Mouse (Mus musculus) ES-Bruce4 (cell line): ENCODE measurements around the gene Hsd17b3. TPM values are rescaled to one million over a fixed set of nuclear protein-coding genes. Genes with fewer than 3 reads are reported as not detected.

Source experiments
- H3K27ac ChIP-seq: 2 replicates; pipeline ENCODE4 v1.5.1; 2012; ENCODE audit warnings: low read length, inconsistent platforms; ENCODE audit not compliant: insufficient read depth
- H3K27me3 ChIP-seq: 2 replicates; pipeline ENCODE4 v1.6.1; 2012; ENCODE audit warnings: mild to moderate bottlenecking, low read length, inconsistent platforms; ENCODE audit not compliant: control insufficient read depth, poor library complexity, insufficient read depth, severe bottlenecking
- H3K36me3 ChIP-seq: 2 replicates; pipeline ENCODE4 v1.6.1; 2012; ENCODE audit warnings: inconsistent platforms, mild to moderate bottlenecking, low read length, moderate library complexity; ENCODE audit not compliant: control insufficient read depth, poor library complexity, insufficient read depth, severe bottlenecking
- H3K4me1 ChIP-seq: one replicate; pipeline ENCODE4 v1.8.1; 2011; ENCODE audit warnings: low read length; ENCODE audit not compliant: control insufficient read depth, insufficient read depth
- H3K4me3 ChIP-seq: 2 replicates; pipeline ENCODE4 v1.5.1; 2011; ENCODE audit warnings: low read depth, mild to moderate bottlenecking, low read length
- H3K9ac ChIP-seq: 2 replicates; pipeline ENCODE4 v1.6.1; 2012; ENCODE audit warnings: low read depth, mild to moderate bottlenecking, inconsistent platforms; ENCODE audit not compliant: poor library complexity, severe bottlenecking
- H3K9me3 ChIP-seq: replicated peaks from 2 replicates; pipeline ENCODE4 v1.6.1; 2012; ENCODE audit warnings: mild to moderate bottlenecking, low read length, inconsistent platforms; ENCODE audit not compliant: control insufficient read depth, poor library complexity, insufficient read depth, severe bottlenecking
- CTCF ChIP-seq: IDR thresholded peaks from one replicate; pipeline ENCODE4 v1.8.1; 2011; ENCODE audit warnings: low read depth, low read length
- EP300 ChIP-seq: IDR thresholded peaks from 2 replicates; pipeline ENCODE4 v1.6.1; 2011; ENCODE audit warnings: low read depth, low read length; ENCODE audit not compliant: insufficient read depth
- POLR2A ChIP-seq: IDR thresholded peaks from one replicate; pipeline ENCODE4 v1.8.1; 2011; ENCODE audit warnings: low read length; ENCODE audit not compliant: insufficient read depth
- polyA plus RNA-seq: library from polyadenylated mRNA; stranded (reverse); fragments of >200 nt; gene quantifications from 2 replicates; pipeline ENCODE4 v1.2.4, GENCODE M21; 2011; ENCODE audit warnings: low read depth; ENCODE audit not compliant: missing spikeins, insufficient read depth, insufficient read length

Gene Hsd17b3
- polyA plus RNA-seq, 1 experiment = not detected

GRCm38 (mm10) chr13:64081012-64081919 is 7.8 kb downstream of the Hsd17b3 start:
- Histone ChIP-seq H3K4me3 (peak overlapping the region; percentile 11; the same call in 1 of the 2 replicates), H3K27ac (peak overlapping the region; percentile 64; the same call in 1 of the 2 replicates), H3K4me1 (no peaks in the 10 kb centered on the region), H3K9me3 (no peaks in the 10 kb centered on the region), H3K36me3 (no peaks in the 10 kb centered on the region), H3K27me3 (no peaks in the 10 kb centered on the region), H3K9ac (peak overlapping the region; percentile 42)
- no peak for TF ChIP-seq POLR2A

GRCm38 (mm10) chr13:64077591-64077990 is 11.4 kb downstream of the Hsd17b3 start:
- Histone ChIP-seq H3K27me3 (no peaks in the 10 kb centered on the region), H3K9me3 (no peaks in the 10 kb centered on the region)
- TF ChIP-seq EP300 = no peak
- no peak for TF ChIP-seq POLR2A
- TF ChIP-seq CTCF = no peak

GRCm38 (mm10) chr13:64076074-64076473 is 13.0 kb downstream of the Hsd17b3 start:
- Histone ChIP-seq H3K27me3 (no peaks in the 10 kb centered on the region), H3K36me3 (no peaks in the 10 kb centered on the region), H3K4me1 (no peaks in the 10 kb centered on the region), H3K9ac (no peak overlapping the region), H3K27ac (no peak overlapping the region), H3K9me3 (no peaks in the 10 kb centered on the region), H3K4me3 (no peak overlapping the region)
- no peak for TF ChIP-seq CTCF

More at GRCm38 (mm10) chr13:64077591-64077990, 11.4 kb downstream of the Hsd17b3 start:
- Histone ChIP-seq H3K27ac (no peak overlapping the region), H3K4me1 (no peaks in the 10 kb centered on the region), H3K9ac (no peak overlapping the region), H3K4me3 (no peak overlapping the region), H3K36me3 (no peaks in the 10 kb centered on the region)

GRCm38 (mm10) chr13:64066653-64067052 is 22.4 kb downstream of the Hsd17b3 start:
- no peaks in the 10 kb centered on the region for H3K36me3 ChIP-seq
- H3K9ac ChIP-seq = no peak overlapping the region
- TF ChIP-seq EP300 = no peak
- TF ChIP-seq POLR2A = no peak
- no peak for TF ChIP-seq CTCF
- no peaks in the 10 kb centered on the region for H3K27me3 ChIP-seq
- no peaks in the 10 kb centered on the region for H3K4me1 ChIP-seq
- H3K27ac ChIP-seq = no peak overlapping the region
- H3K9me3 ChIP-seq = no peaks in the 10 kb centered on the region
- H3K4me3 ChIP-seq = no peak overlapping the region

- no peaks in the 10 kb centered on the region for H3K27me3 ChIP-seq
- H3K36me3 ChIP-seq = no peaks in the 10 kb centered on the region
- no peaks in the 10 kb centered on the region for H3K4me1 ChIP-seq
- no peak overlapping the region for H3K4me3 ChIP-seq
- no peak overlapping the region for H3K27ac ChIP-seq
- no peak for TF ChIP-seq POLR2A
- H3K9ac ChIP-seq = no peak overlapping the region
- no peaks in the 10 kb centered on the region for H3K9me3 ChIP-seq
These were observed 24.8 kb downstream of the Hsd17b3 start for GRCm38 (mm10) chr13:64064276-64064675.

- no peaks in the 10 kb centered on the region for H3K27me3 ChIP-seq
- H3K36me3 ChIP-seq = no peaks in the 10 kb centered on the region
- no peaks in the 10 kb centered on the region for H3K4me1 ChIP-seq
- H3K27ac ChIP-seq = no peak overlapping the region
- TF ChIP-seq POLR2A (no peak), CTCF (no peak), EP300 (no peak)
- H3K9me3 ChIP-seq = no peaks in the 10 kb centered on the region
- no peak overlapping the region for H3K4me3 ChIP-seq
- no peak overlapping the region for H3K9ac ChIP-seq
These were observed 28.0 kb downstream of the Hsd17b3 start for GRCm38 (mm10) chr13:64060935-64061506.
